Mouse (Mus musculus): ENCODE measurements at regions not wholly inside any gene's neighbourhood (a gene's known extent, or its start where the extent isn't known, plus 50 kb on each side); places are given as distances from the start of the nearest gene placed in this dataset.

DNA sequence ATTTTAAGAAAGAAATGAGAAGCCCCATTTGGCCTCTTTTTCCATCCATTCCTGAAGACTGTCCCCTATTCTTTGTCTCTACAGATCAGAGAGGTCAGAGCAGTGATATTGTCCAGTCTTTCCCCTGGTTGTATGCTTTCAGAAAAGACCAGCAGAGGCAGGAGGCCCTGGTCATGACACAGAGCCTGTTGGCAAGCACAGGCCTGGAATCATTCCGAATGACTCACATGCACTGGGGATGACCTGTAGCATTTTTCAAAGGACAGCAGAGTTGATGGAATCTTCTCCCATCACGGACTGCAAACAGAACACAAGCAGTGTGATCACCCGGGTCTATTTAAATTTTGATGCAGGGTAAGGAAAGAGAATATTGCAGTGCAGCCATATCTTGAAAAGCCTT lies 50.2 kb upstream of the Nxt1 start:
- DNase-seq (ENCODE audit: low read depth) = peak; percentile 93

GRCm38 (mm10) chr2:148611911-148612310 lies 60.5 kb upstream of the Nxt1 start:
- DNase-seq (ENCODE audit: low read depth) = no peak

DNA sequence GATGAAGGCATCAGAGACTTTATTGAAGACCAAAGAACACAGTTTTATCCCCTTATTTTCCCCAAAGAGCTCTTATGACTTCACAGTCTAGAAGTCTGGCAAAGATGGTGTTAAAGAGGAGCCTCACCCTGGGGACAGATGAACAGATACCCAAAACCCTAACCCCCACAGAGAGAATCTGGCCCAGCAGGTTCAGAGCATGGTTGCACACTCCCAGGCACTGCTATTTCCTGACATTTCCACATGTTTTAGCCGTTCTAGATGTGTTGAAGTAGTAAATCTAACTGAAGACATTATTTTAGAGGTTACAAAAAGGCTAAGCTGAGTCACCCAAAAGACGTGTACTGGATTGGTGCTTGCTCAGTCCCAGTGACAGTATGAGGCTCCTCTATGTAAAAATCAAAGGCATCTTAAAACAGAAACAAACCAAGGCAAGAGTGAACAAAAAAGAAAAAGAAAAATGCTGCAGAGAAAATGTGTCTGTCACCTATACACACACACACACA lies 66.9 kb upstream of the Nxt1 start:
- peak; percentile 52 for DNase-seq (ENCODE audit: low read depth)

DNA sequence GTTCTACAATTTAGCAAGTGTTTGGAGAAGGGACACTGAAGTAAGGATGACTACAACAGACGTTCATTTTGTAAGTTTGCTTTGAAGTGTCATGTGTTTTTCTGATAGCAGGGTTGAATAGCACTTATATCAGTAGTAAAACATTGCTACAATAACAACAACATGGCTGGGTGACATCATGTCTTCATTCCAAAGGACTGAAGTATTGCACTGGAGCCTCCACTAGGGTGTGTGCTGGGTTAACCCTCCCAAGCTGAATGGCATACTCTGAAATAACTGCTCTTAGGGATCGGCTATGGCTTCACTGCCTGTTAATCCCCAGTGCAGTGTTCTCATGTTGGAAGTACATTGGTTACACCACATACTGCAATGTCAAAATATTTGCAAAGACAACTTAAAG lies 68.5 kb upstream of the Nxt1 start:
- DNase-seq (ENCODE audit: low read depth) = peak; percentile 29

DNA sequence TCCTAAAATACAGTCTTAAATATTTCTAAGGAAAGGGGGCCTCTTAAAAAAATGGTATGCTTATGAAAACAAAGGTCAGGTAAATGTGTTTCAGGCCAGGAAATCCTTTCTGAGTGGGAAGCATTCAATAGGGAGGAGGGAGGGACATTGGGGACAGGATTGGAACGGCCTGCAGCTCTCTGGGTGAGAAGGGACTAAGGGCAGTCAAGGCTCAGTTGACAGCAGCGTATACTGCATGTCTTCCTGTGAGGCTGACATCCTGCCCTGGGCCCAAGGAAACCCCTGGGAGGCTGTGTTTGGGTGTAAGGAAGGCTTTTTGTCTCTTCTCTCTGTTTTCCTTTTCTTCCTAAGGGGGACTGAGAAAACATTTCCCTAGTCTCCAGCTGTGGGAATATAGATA lies 69.1 kb upstream of the Nxt1 start:
- no peak for DNase-seq (ENCODE audit: low read depth)

DNA sequence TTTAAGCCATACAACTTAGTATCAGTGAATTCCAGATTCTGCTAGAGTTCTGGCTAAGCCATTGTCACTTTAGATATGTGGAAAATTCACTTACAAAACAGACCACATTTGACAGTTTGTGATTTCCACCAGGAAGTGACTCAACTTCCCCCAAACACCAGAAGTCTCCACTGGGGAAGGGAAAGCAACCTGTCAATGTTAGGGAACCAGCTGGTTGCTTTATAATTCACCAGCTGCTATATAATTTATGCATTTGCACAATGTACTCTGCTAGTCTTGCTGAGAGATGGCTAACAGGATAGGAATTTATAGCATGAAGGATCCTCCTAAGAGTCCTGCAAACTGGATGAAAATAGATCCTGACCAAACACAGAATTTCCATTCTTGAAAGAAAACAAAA lies 72.9 kb upstream of the Nxt1 start:
- peak; percentile 49 for DNase-seq (ENCODE audit: low read depth)

DNA sequence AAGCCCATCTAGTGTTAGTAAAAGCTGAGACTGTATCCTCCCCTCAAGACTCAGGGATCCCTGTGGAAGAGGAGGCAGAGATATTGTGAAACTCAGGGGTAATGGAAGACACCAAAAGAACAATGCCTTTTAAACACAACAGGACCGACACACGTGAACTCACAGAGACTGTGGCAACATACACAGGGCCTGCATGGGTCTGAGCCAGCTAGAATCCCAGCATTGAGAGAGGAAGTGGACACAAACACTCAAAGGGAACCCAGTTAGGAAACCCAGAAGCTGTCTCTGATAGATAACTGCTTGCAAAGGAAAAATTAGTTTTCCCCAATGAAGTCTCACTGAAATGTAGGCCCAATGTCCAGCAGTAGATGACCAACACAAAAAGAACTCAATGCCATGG lies 75.4 kb upstream of the Nxt1 start:
- DNase-seq (ENCODE audit: low read depth) = no peak

DNA sequence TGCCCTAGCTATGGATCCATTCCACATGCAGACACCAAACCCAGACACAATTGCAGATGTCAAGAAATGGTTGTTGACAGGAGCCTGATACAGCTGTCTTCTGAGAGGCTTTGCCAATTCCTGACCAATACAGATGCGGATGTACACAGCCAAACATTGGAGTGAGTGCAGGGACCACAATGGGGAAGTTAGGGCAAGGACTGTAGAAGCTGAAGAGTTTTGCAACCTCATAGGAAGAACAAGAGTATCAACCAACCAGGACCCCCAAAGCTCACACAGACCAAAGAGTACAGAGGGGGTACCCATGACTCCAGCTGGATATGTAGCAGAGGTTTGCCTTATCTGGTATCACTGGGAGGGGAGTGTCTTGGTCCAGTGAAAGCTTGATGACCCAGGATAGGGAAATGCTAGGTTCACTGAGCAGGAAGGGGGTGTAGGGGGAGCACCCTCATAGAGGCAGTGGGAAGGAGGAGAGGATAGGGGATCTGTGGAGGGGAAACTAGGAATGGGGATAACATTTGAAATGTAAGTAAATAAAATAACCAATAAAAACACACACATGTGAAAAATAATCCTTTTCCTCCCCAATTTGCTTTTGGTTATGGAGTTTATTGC lies 86.6 kb upstream of the Nxt1 start:
- DNase-seq (ENCODE audit: low read depth) = no peak

- DNase-seq (ENCODE audit: low read depth) = no peak
Observed at GRCm38 (mm10) chr2:148582208-148582607, 90.2 kb upstream of the Nxt1 start.

DNA sequence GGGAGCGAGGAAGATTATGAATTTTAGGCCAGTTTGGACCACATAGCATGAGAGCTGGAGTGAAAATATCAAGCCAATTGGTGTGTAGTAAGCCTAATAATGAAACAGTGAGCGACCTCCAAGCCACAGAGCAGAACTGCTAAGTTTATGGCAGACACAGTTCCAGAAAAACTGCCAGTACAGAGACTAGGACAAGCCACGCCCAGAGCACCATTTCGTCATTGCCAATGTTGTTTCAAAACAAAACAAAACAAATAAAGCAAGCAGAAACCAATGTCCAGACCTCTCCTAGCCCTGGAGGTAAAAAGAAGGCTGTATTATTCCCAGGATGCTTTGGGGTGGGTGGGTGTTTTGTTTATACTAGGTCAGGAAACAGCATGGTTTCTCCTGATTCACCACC lies 90.7 kb upstream of the Nxt1 start:
- DNase-seq (ENCODE audit: low read depth) = no peak

DNA sequence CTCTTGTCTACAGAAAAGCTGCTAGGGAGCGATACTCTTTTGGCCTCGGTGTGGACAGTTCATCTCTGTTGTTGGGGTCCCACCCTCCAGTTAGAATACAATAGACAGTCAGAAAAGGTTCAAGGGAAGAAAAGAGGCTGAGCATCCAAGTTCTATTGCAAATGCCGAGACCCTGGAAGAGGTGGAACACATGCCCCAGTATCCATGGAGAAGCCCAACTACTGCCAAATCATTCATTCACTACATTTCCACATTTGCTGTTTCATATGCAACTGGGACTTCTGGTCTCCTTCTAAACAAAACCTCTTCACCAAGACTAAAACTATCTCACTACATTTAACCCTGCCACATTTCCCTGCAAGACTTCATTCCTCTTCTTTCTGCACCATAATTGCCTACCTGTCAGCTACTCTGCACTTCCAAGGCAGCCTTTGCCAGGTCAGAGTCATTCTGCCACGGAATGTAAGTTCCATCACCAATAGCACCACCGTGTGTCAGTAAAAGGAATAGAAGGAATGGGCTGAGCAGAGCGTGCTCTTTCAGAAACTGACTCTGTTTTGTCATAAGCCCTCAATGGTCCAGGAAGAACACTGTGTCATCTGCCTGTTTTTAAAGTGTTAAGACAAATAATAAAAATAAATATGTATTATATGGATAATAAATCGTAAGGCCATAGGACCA lies 92.0 kb upstream of the Nxt1 start:
- peak; percentile 74 for DNase-seq (ENCODE audit: low read depth)

GRCm38 (mm10) chr2:148579564-148579963 lies 92.8 kb upstream of the Nxt1 start:
- DNase-seq (ENCODE audit: low read depth) = no peak

- no peak for DNase-seq (ENCODE audit: low read depth)
Observed at GRCm38 (mm10) chr2:148579027-148579426, 93.4 kb upstream of the Nxt1 start.

- no peak for DNase-seq (ENCODE audit: low read depth)
Observed at GRCm38 (mm10) chr2:148578176-148578575, 94.2 kb upstream of the Nxt1 start.

DNA sequence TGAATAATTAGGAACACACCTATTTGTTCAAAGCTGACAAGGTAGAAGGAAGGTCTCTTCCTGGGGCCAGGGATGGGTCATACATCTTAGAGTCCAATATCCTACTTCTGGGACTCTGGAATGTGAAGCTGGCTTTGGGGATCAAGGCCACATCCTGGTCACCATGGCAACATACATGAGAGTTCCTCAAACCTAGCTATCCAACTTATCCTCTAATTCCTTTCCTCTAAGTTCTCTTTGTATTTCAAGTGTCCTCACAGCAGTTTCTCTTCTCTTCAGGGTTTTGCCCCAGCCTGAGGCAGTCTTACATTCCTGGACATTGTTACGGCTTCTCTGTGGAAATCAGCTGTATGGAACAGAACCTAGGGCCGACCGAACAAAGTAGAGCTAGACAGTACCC lies 97.0 kb upstream of the Nxt1 start:
- DNase-seq (ENCODE audit: low read depth) = no peak

DNA sequence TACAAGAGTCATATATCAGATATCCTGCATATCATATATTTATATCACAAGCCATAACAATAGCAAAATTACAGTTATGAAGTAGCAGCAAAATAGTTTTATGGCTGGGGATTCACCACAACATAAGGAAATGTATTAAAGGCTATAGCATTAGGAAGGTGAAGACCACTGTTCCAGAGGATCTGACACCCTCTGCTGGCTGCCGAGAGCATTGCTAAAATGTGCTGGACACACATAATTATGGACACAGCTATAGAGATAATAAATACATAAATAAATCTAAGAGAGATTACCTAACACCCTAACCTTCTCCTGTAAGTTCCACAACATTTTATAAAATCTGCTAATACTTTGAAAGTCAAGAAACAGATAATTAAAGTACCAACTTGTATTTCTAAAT lies 100.2 kb upstream of the Nxt1 start:
- peak; percentile 86 for DNase-seq (ENCODE audit: low read depth)

DNA sequence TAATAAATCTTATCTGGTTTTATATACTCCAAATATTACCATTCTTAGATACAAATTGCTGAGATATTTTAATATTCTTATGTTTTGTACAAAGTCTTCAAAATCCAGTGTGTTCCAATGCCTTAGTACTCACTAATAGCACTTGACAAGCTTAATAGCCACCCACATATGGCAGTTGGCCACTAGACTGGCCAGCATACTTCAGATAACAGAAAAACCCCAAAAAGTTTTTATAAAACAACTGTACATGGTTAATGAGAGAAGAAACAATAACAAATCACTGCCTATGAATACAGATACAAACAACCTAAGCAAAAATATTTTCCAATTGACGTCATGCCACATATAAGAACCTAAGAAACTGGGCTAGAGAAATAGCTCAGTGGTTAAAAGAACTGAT lies 100.8 kb upstream of the Nxt1 start:
- peak; percentile 54 for DNase-seq (ENCODE audit: low read depth)

DNA sequence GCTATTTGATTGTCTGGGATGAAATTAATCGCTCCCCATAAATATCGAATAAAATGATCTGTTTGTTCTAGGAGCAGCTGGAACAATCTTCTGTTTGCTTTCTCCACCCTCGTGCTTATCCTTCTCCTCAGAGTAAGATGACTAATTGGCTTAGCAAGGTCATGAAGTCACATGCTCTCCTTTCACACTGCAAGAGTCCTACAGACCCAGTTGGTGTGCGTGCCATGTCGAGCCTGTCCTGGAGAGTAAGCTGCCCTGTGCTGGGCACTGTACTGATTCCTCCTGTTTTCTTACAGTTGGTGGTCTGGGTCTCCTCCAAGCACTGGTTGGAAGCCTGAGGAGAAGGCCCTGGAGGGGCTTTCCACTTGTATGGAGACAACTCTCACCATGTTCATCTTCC lies 101.4 kb upstream of the Nxt1 start:
- no peak for DNase-seq (ENCODE audit: low read depth)

DNA sequence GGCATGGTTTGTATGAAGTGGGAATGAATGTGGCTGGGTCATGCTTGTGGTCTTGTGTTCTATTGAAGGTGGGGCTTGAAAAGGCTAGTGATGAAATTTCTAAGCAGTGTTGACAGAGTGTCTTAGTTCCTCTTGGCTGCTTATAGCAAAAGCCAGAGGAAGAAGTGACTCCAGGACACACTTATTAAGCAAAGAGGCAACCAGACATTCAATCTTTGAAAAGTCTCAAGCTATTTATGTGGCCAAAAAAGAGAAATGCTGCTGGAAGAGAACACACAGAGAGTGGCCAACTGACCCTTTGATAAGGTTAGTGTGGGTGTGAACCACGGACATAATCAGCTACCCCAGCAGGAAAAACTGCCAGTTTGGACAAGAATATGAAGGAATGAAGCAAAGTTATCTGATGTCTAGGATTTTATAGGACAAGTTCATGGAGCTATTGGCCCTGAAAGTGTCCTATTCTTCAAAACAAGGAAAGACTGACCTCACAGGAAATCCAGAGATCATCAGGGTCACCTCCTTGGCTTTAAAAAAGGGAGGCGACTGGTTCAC lies 104.4 kb upstream of the Nxt1 start:
- DNase-seq (ENCODE audit: low read depth) = peak; percentile 31

DNA sequence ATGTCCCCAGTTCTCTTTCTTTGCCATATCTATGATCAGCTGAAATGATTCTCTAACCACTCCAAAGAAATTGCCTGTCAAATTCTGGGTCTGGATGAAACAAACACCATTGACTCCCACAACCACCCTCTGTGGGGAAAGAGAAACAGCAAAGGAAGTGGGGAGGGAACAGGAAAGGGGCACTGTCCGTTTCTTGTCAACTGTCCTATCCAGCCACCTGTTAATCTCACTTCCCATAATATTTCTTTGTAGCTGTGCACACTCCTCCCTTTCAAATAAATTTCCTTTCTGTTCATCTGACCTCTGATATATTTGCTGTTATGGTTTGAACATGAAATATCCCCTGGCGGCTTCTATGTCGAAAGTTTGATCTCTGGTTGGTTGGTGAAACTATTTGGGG lies 109.0 kb upstream of the Nxt1 start:
- no peak for DNase-seq (ENCODE audit: low read depth)

- no peak for DNase-seq (ENCODE audit: low read depth)
Observed at GRCm38 (mm10) chr2:148562041-148562440, 110.4 kb upstream of the Nxt1 start.

DNA sequence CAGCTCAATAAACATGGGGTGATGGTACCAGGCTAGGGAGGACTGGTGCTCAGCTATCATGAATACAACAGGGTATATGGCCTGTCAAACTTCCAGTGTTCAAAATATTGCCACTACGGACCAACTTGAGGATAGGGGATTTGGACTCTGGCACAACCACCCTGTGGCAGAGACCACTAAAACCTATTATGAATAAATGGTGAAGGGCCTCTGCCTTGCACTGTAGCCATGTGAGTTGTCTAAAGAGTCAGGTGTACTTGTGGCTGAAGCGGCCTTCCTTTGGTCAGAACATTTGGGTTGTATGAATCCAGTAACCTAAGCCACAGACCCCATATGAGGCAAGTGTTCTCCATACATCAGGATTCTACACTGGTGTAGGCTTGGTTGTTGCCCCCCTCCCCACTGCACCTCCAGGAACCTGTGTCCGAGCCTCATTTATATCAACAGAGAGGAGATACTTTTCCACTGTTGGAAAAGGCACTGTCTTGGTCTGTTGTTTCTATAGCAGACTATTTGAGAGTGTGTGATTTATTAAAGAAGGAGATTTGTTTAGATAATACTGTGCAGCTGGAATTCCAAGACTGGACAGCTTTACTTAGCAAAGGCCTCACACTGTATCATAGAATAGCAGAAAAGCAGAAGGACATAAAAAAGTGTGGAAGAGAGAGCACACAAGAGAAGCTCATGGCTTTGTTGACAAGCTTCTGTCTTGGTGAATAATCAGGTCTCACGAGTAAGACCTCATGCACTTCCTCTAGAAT lies 112.2 kb upstream of the Nxt1 start:
- no peak for DNase-seq (ENCODE audit: low read depth)

DNA sequence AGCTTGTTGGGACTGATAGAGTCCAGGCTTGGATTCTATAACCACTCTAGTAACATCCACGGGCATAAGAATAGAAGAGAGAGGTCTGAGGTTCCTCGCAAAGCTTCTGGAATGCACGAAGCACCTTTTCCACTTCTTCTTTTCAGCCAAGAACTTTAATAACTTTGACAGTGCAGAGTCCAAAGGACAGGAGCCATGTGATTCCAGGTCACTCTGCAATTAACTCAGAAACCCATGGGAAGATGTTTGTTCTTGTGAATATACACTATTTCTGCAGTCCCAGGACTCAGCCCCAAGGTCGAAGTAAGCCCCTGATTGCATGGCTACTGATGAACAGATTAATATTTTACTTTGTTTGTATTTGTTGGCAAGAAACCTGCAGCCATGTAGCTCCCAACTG lies 113.0 kb upstream of the Nxt1 start:
- DNase-seq (ENCODE audit: low read depth) = no peak

Data from NIH3T3 (cell line).